Mouse (Mus musculus) heart, embryonic 10.5 days (tissue): ENCODE results near the gene Ranbp10. TPM values are rescaled to one million over a fixed set of nuclear protein-coding genes. Genes with fewer than 3 reads are reported as not detected.

Source experiments
- DNase-seq: peaks from one replicate; pipeline ENCODE4 v3.0.0-alpha.2; 2017; ENCODE audit warnings: low spot score
- H3K27ac ChIP-seq: fragments of 300-500 bp; sonication (generic); 2 replicates; pipeline ENCODE4 v1.5.1; 2016; ENCODE audit warnings: mild to moderate bottlenecking
- H3K27me3 ChIP-seq: fragments of 300-500 bp; sonication (generic); 2 replicates; pipeline ENCODE4 v1.6.1; 2016; ENCODE audit warnings: mild to moderate bottlenecking; ENCODE audit not compliant: poor library complexity, insufficient read depth, severe bottlenecking
- H3K36me3 ChIP-seq: fragments of 300-500 bp; sonication (generic); 2 replicates; pipeline ENCODE4 v1.6.1; 2016; ENCODE audit warnings: mild to moderate bottlenecking, moderate library complexity
- H3K4me1 ChIP-seq: fragments of 300-500 bp; sonication (generic); 2 replicates; pipeline ENCODE4 v1.6.1; 2016; ENCODE audit warnings: mild to moderate bottlenecking
- H3K4me3 ChIP-seq: fragments of 300-500 bp; sonication (generic); 2 replicates; pipeline ENCODE4 v1.5.1; 2016; ENCODE audit warnings: mild to moderate bottlenecking, moderate library complexity
- H3K9me3 ChIP-seq: fragments of 300-500 bp; sonication (generic); 2 replicates; pipeline ENCODE4 v1.6.1; 2016; ENCODE audit warnings: mild to moderate bottlenecking, moderate library complexity
- WGBS: fragments of 180-500 bp; shearing (Covaris S2); methylation state at CpG from one replicate; pipeline ENCODE4 v1.1.7; 2016; 5-methylcytosine and 5-hydroxymethylcytosine counted together
- polyA plus RNA-seq: library from polyadenylated mRNA; unstranded; fragments of >200 nt; fragmentation: Nextera tagmentation; extraction: Ambion mirVana; gene quantifications from 2 replicates; pipeline ENCODE4 v1.2.1, GENCODE M21; 2016

Gene Ranbp10
- polyA plus RNA-seq, 1 experiment from 2014 or later = 10.4 TPM

- Histone ChIP-seq H3K9me3 (no peaks in the 10 kb centered on the region), H3K36me3 (peaks cover 54% of the 10 kb centered on the region), H3K27ac (no peak overlapping the region), H3K4me1 (peaks cover 10% of the 10 kb centered on the region; the same call in 1 of the 2 replicates), H3K4me3 (no peak overlapping the region), H3K27me3 (no peaks in the 10 kb centered on the region)
- no peak for DNase-seq
- WGBS = 76% methylated on average over 3 of the region's 3 CpGs
Measured at GRCm38 (mm10) chr8:105819659-105820058, 7.5 kb downstream of the Ranbp10 start.

DNA sequence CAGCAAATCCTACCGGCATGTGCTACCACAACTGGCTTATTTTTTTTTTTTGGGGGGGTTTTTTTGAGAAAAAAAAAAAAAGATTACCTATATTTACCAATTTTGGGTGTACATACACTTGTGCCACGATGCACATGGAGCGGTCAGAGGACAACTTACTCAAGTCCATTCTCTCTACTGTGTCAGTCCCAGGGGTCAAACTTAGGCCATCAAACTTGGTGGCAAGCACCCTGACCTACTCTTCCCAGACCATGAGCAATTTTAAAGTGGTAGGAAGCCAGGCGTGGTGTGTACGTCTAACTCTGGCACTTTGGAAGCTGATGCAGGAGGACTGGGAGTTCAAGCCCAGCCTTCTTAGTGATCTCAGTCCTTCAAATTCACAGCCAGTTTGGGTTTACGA is 13.9 kb downstream of the Ranbp10 start:
- Histone ChIP-seq H3K4me3 (no peak overlapping the region), H3K4me1 (peaks cover 12% of the 10 kb centered on the region), H3K36me3 (peaks cover 21% of the 10 kb centered on the region; the same call in 1 of the 2 replicates), H3K9me3 (no peaks in the 10 kb centered on the region), H3K27me3 (no peaks in the 10 kb centered on the region), H3K27ac (no peak overlapping the region)
- WGBS = 96% methylated on average over 6 of the region's 6 CpGs
- DNase-seq = no peak

- DNase-seq = no peak
- peaks cover 20% of the 10 kb centered on the region; the same call in 1 of the 2 replicates for H3K36me3 ChIP-seq
- WGBS = 82% methylated on average over 5 of the region's 5 CpGs
- H3K9me3 ChIP-seq = no peaks in the 10 kb centered on the region
- H3K27ac ChIP-seq = no peak overlapping the region
- H3K4me3 ChIP-seq = no peak overlapping the region
- H3K27me3 ChIP-seq = no peaks in the 10 kb centered on the region
- peaks cover 12% of the 10 kb centered on the region for H3K4me1 ChIP-seq
Measured at GRCm38 (mm10) chr8:105812511-105812910, 14.6 kb downstream of the Ranbp10 start.

GRCm38 (mm10) chr8:105811543-105811942 is 15.6 kb downstream of the Ranbp10 start:
- no peak overlapping the region for H3K27ac ChIP-seq
- WGBS = 64% methylated on average over 3 of the region's 3 CpGs
- peaks cover 20% of the 10 kb centered on the region; the same call in 1 of the 2 replicates for H3K36me3 ChIP-seq
- peaks cover 12% of the 10 kb centered on the region for H3K4me1 ChIP-seq
- no peaks in the 10 kb centered on the region for H3K9me3 ChIP-seq
- no peak for DNase-seq
- H3K4me3 ChIP-seq = no peak overlapping the region
- H3K27me3 ChIP-seq = no peaks in the 10 kb centered on the region

DNA sequence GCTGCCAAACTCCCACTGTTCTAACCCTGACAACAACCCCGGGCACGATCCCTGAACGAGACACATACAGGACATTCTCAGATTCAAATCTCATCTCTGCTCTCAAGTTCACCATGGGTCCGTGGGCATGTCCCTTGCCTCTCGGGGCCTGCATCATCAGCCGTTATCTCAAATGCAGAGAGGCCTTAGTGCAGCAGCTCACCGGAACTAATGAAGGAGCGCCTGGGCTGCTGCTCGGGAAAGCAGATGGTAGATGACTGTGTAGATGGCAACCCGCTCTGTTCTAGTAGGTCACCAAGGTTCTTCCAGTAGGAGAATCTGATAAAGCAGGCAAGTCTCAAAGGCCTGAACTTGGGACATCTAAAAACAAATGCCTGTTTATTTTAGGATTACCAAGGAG is 16.1 kb downstream of the Ranbp10 start:
- H3K36me3 ChIP-seq = peaks cover 20% of the 10 kb centered on the region; the same call in 1 of the 2 replicates

GRCm38 (mm10) chr8:105810245-105810786 is 16.8 kb downstream of the Ranbp10 start:
- Histone ChIP-seq H3K27me3 (no peaks in the 10 kb centered on the region), H3K27ac (peak overlapping the region; percentile 57; the same call in 1 of the 2 replicates), H3K9me3 (no peaks in the 10 kb centered on the region), H3K4me3 (no peak overlapping the region), H3K36me3 (peaks cover 23% of the 10 kb centered on the region; the same call in 1 of the 2 replicates), H3K4me1 (peaks cover 12% of the 10 kb centered on the region)
- 70% methylated on average over 6 of the region's 6 CpGs for WGBS
- no peak for DNase-seq

More for the DNA sequence above, 16.1 kb downstream of the Ranbp10 start:
- H3K4me1 ChIP-seq = peaks cover 12% of the 10 kb centered on the region
- H3K9me3 ChIP-seq = no peaks in the 10 kb centered on the region
- DNase-seq = no peak
- no peak overlapping the region for H3K4me3 ChIP-seq
- WGBS = 73% methylated on average over 10 of the region's 10 CpGs
- H3K27ac ChIP-seq = no peak overlapping the region
- H3K27me3 ChIP-seq = no peaks in the 10 kb centered on the region

DNA sequence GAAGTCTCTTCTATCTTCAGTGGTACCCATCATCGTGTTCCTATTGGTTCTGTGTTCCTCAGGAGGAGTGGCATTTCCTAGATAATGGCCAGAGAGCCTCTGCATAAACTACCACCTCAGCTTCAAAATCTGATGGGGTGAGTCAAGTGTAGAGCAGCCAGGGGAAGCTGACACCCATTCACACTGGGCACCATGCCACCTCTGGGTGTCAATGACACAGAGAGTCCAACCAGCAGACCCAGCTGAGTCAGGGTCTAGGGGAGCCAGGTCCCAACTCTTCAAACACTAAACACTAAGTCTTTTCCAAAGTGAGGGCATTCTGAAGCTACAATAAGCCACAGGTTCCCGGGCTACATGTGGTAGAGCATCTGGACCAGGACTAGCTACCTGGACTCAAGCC is 18.7 kb downstream of the Ranbp10 start:
- no peaks in the 10 kb centered on the region for H3K27me3 ChIP-seq
- peaks cover 12% of the 10 kb centered on the region for H3K4me1 ChIP-seq
- no peak overlapping the region for H3K4me3 ChIP-seq
- WGBS = 88% methylated on average over 2 of the region's 2 CpGs
- peaks cover 30% of the 10 kb centered on the region; the same call in 1 of the 2 replicates for H3K36me3 ChIP-seq
- no peak overlapping the region for H3K27ac ChIP-seq
- H3K9me3 ChIP-seq = no peaks in the 10 kb centered on the region
- DNase-seq = no peak

DNA sequence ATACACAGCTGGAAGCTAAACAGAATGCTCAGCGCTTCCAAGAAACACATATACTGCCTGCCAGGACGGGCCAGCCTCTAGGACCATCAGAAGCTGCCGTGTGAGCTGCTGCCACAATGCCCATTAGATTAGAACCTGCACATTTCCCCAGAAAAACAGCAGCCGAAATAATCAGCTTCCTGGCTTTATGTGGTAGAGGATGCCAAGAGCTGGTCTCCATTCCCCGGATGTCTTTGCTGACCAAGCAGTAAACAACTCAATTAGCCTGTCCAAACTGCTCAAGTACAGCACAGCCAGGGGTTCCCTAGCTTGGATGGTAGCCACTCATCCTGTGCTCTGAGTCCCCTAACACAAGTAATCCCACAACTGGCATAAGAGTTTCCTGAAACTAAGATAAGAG is 19.4 kb downstream of the Ranbp10 start:
- peaks cover 30% of the 10 kb centered on the region; the same call in 1 of the 2 replicates for H3K36me3 ChIP-seq
- H3K27me3 ChIP-seq = no peaks in the 10 kb centered on the region
- 84% methylated on average over 5 of the region's 5 CpGs for WGBS
- no peaks in the 10 kb centered on the region for H3K9me3 ChIP-seq
- peaks cover 12% of the 10 kb centered on the region for H3K4me1 ChIP-seq
- H3K4me3 ChIP-seq = no peak overlapping the region
- H3K27ac ChIP-seq = no peak overlapping the region
- DNase-seq = no peak

DNA sequence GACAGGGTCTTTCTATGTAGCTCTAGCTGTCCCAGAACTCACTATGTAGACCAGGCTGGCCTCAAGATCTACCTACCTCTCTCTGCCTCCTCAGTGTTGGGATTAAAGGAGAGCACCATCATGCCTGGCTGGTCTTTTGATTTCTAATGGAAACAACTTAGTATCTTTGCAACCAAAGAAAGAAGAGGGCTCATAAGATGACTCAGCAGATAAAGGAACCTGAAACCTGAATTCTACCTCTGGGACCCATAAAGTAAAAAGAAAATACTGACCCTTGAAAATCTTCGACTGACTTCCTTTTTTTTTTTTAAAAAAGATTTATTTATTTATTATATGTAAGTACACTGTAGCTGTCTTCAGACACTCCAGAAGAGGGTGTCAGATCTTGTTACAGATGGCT is 21.2 kb downstream of the Ranbp10 start:
- DNase-seq = no peak
- no peak overlapping the region for H3K27ac ChIP-seq
- H3K4me1 ChIP-seq = peaks cover 7% of the 10 kb centered on the region; the same call in 1 of the 2 replicates
- H3K9me3 ChIP-seq = no peaks in the 10 kb centered on the region
- H3K27me3 ChIP-seq = no peaks in the 10 kb centered on the region
- WGBS = 85% methylated on average over 1 of the region's 1 CpGs
- peaks cover 20% of the 10 kb centered on the region; the same call in 1 of the 2 replicates for H3K36me3 ChIP-seq
- H3K4me3 ChIP-seq = no peak overlapping the region

DNA sequence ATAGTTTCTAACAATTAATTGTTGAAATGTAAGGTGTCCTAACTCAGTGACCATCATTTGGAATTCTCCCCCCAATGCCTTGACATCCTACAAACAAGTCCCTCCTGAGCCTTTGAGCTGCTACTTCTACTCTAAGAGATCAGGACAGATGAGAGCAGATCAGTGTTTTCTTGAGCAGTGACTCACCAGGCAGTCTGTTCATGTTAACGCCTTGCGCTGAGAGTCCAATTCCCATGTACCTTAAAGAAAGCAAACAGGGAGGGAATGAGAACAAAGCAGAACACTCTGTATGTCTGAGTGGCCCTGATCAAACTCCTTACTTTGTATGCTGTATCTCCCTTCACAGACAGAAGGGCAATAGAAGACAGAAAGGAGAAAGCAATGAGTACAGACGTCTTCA is 21.8 kb downstream of the Ranbp10 start:
- Histone ChIP-seq H3K27me3 (no peaks in the 10 kb centered on the region), H3K4me3 (no peak overlapping the region), H3K9me3 (no peaks in the 10 kb centered on the region), H3K4me1 (0 out of 2 replicates have a peak, but pooled peaks cover 5% of the 10 kb centered on the region), H3K27ac (no peak overlapping the region), H3K36me3 (peaks cover 15% of the 10 kb centered on the region; the same call in 1 of the 2 replicates)
- 80% methylated on average over 3 of the region's 3 CpGs for WGBS
- no peak for DNase-seq

GRCm38 (mm10) chr8:105804797-105805196 is 22.4 kb downstream of the Ranbp10 start:
- 90% methylated on average over 7 of the region's 7 CpGs for WGBS
- Histone ChIP-seq H3K4me3 (no peak overlapping the region), H3K4me1 (peaks cover 8% of the 10 kb centered on the region; the same call in 1 of the 2 replicates), H3K9me3 (no peaks in the 10 kb centered on the region), H3K27me3 (no peaks in the 10 kb centered on the region), H3K36me3 (peaks cover 13% of the 10 kb centered on the region; the same call in 1 of the 2 replicates), H3K27ac (no peak overlapping the region)
- no peak for DNase-seq

GRCm38 (mm10) chr8:105801153-105801904 is 25.8 kb downstream of the Ranbp10 start:
- peak; percentile 81 for DNase-seq
- Histone ChIP-seq H3K4me3 (no peak overlapping the region), H3K36me3 (peaks cover 10% of the 10 kb centered on the region; the same call in 1 of the 2 replicates), H3K27ac (peak overlapping the region; percentile 72), H3K27me3 (no peaks in the 10 kb centered on the region), H3K9me3 (no peaks in the 10 kb centered on the region), H3K4me1 (peaks cover 22% of the 10 kb centered on the region)
- 78% methylated on average over 6 of the region's 6 CpGs for WGBS
